ENCODE assay signal across 8 mouse cellular contexts in the genomic region with DNA sequence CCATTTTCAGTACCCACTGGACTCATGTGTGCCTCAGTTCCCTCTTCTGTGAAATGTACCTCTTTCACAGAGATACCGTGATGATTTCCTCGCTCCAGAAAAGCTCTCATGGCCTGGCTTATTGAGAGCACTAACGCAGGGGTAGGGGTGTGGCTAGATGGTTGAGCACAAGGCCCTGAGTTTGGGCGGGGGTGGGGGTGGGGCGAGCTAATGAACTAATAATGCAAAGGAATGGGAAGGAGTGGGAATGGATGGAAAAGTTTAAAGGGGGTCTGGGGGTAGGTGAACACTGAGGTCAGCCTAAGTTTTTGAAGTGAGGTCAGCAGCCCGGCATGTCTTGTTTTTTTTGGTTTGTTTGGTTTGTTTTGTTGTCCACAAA.
DNase-seq lines count a peak whose midpoint lies in the region; ATAC-seq and TF ChIP-seq lines count a peak whose summit lies in the region.

No protein-coding gene starts in this region.

- ATAC-seq in hindbrain, embryonic 13.5 days (ENCODE audit: low FRiP score), result peak; percentile 38; the same call in 1 of the 2 replicates
- ATAC-seq in midbrain, embryonic 15.5 days (replicated peaks), result peak; percentile 71
- ATAC-seq in CD4-positive, CD25-positive, alpha-beta regulatory T cell, adult 4 months, result no peak

- H3K27ac ChIP-seq in heart, embryonic 10.5 days, result peak overlapping the region; percentile 70
- peak overlapping the region; percentile 51 for H3K27ac ChIP-seq in bone marrow macrophage, adult 2 months (ENCODE audit: insufficient read depth, low read depth, low read length)
- H3K27ac ChIP-seq in hindbrain, embryonic 13.5 days, result no peak overlapping the region
- H3K27ac ChIP-seq in midbrain, embryonic 15.5 days, result peak overlapping the region; percentile 16

- DNase-seq in heart, embryonic 10.5 days (ENCODE audit: low spot score), result no peak
- DNase-seq in heart, postnatal 4 days, result no peak
- no peak for DNase-seq in left cerebral cortex, postnatal 36 days (ENCODE audit: low spot score in 2 of 2)
- no peak for DNase-seq in spleen, postnatal 4 days (ENCODE audit: low spot score in 2 of 2)

- H3K36me3 ChIP-seq in heart, embryonic 10.5 days, result no peaks in the 10 kb centered on the region
- H3K36me3 ChIP-seq in hindbrain, embryonic 13.5 days, result no peaks in the 10 kb centered on the region
- no peaks in the 10 kb centered on the region for H3K36me3 ChIP-seq in midbrain, embryonic 15.5 days (replicated peaks)

- no peaks in the 10 kb centered on the region; the same call in 1 of the 2 replicates for H3K4me1 ChIP-seq in heart, embryonic 10.5 days
- H3K4me1 ChIP-seq in bone marrow macrophage, adult 2 months (ENCODE audit: control insufficient read depth, insufficient read depth, low read length), result peaks cover 16% of the 10 kb centered on the region
- H3K4me1 ChIP-seq in hindbrain, embryonic 13.5 days (replicated peaks), result peaks cover 12% of the 10 kb centered on the region; the same call in 1 of the 2 replicates
- peaks cover 12% of the 10 kb centered on the region; the same call in 1 of the 2 replicates for H3K4me1 ChIP-seq in midbrain, embryonic 15.5 days

- H3K9ac ChIP-seq in hindbrain, embryonic 13.5 days, result peak overlapping the region; percentile 74
- H3K9ac ChIP-seq in midbrain, embryonic 15.5 days, result peak overlapping the region; percentile 51

- TF ChIP-seq POLR2A in bone marrow macrophage, adult 2 months (IDR thresholded peaks at IDR 0.05; ENCODE audit: borderline replicate concordance, low read depth, low read length), result no peak

- intact Hi-C loops in left cerebral cortex, postnatal 36 days (cut with DNase I), result no loop called here

- peak overlapping the region; percentile 76 for H3K4me2 ChIP-seq in hindbrain, embryonic 13.5 days
- peak overlapping the region; percentile 73 for H3K4me2 ChIP-seq in midbrain, embryonic 15.5 days

- TF ChIP-seq CTCF in bone marrow macrophage, adult 2 months (IDR thresholded peaks at IDR 0.05; ENCODE audit: low read depth, low read length), result no peak

- WGBS in heart, embryonic 10.5 days, result 4% methylated on average over 6 of the region's 6 CpGs
- 3% methylated on average over 6 of the region's 6 CpGs for WGBS in hindbrain, embryonic 13.5 days
- WGBS in midbrain, embryonic 15.5 days, result 3% methylated on average over 6 of the region's 6 CpGs

- peak overlapping the region; percentile 75 for H3K4me3 ChIP-seq in heart, embryonic 10.5 days
- H3K4me3 ChIP-seq in bone marrow macrophage, adult 2 months (ENCODE audit: insufficient read depth, low read length), result peak overlapping the region; percentile 50
- H3K4me3 ChIP-seq in hindbrain, embryonic 13.5 days, result peak overlapping the region; percentile 53
- peak overlapping the region; percentile 43 for H3K4me3 ChIP-seq in midbrain, embryonic 15.5 days

- H3K9me3 ChIP-seq in heart, embryonic 10.5 days, result 0 out of 2 replicates have a peak, but pooled peaks cover 4% of the 10 kb centered on the region
- no peaks in the 10 kb centered on the region for H3K9me3 ChIP-seq in hindbrain, embryonic 13.5 days
- H3K9me3 ChIP-seq in midbrain, embryonic 15.5 days, result no peaks in the 10 kb centered on the region

- H3K27me3 ChIP-seq in heart, embryonic 10.5 days (ENCODE audit: insufficient read depth, poor library complexity, severe bottlenecking), result no peaks in the 10 kb centered on the region
- H3K27me3 ChIP-seq in hindbrain, embryonic 13.5 days, result peaks cover 8% of the 10 kb centered on the region; the same call in 1 of the 2 replicates
- no peaks in the 10 kb centered on the region for H3K27me3 ChIP-seq in midbrain, embryonic 15.5 days (replicated peaks)
